Mouse (Mus musculus) megakaryocyte, embryonic 14.5 days (primary cell): ENCODE measurements around the gene Dgat2l6.

Experiments
- FLI1 ChIP-seq: IDR thresholded peaks from 2 replicates; pipeline ENCODE4 v1.6.1; 2012; ENCODE audit warnings: low read length, inconsistent platforms, mixed read lengths
- GATA1 ChIP-seq: IDR thresholded peaks from 3 replicates; pipeline ENCODE4 v1.6.1; 2012; ENCODE audit warnings: mixed read lengths, low read length, inconsistent platforms, borderline replicate concordance

DNA sequence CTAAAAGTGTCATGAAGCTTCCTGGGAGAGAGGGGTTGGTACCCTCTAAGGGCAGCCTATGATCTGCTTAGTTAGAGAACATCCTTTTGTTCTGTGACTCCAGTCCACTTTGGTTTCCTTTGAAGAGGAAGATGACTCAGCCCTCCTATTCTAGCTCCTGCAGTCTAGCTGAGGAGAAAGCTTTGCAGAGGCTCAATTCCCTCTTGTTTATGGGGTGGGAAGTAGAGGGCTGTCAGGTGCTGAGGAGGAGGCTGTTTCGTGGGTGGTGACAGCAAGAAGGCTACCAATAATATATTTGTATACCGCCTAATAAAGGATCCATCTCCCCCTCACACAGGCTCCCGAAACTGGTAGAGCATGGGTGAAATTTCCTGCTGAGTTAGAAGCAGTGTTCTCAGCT is 8.0 kb upstream of the Dgat2l6 start:
- TF ChIP-seq GATA1 (no peak), FLI1 (no peak)
